Mouse (Mus musculus) midbrain, embryonic 16.5 days (tissue): ENCODE data around the gene Ednrb. TPM values are rescaled to one million over a fixed set of nuclear protein-coding genes. Genes with fewer than 3 reads are reported as not detected.

Experiments
- ATAC-seq: fragments of 200-750 bp; cut with Nextera tagmentation; 2 replicates; pipeline ENCODE4 v1.8.0; 2017; ENCODE audit warnings: moderate TSS enrichment
- H3K27ac ChIP-seq: fragments of 300-500 bp; sonication (generic); 2 replicates; pipeline ENCODE4 v1.5.1; 2014; ENCODE audit warnings: mild to moderate bottlenecking, low read length, mixed read lengths
- H3K27me3 ChIP-seq: fragments of 300-500 bp; sonication (generic); 2 replicates; pipeline ENCODE4 v1.6.1; 2014; ENCODE audit warnings: low read depth, low read length, mixed read lengths; ENCODE audit not compliant: control insufficient read depth, insufficient read depth
- H3K36me3 ChIP-seq: fragments of 300-500 bp; sonication (generic); 2 replicates; pipeline ENCODE4 v1.6.1; 2014; ENCODE audit warnings: mild to moderate bottlenecking, low read length, moderate library complexity, mixed read lengths; ENCODE audit not compliant: control insufficient read depth, insufficient read depth
- H3K4me1 ChIP-seq: fragments of 300-500 bp; sonication (generic); 2 replicates; pipeline ENCODE4 v1.6.1; 2014; ENCODE audit warnings: mild to moderate bottlenecking, low read length, mixed read lengths; ENCODE audit not compliant: control insufficient read depth, insufficient read depth
- H3K4me2 ChIP-seq: fragments of 300-500 bp; sonication (generic); 2 replicates; pipeline ENCODE4 v1.6.1; 2014; ENCODE audit warnings: mild to moderate bottlenecking, low read length, mixed read lengths
- H3K4me3 ChIP-seq: fragments of 300-500 bp; sonication (generic); 2 replicates; pipeline ENCODE4 v1.5.1; 2014; ENCODE audit warnings: low read depth, mild to moderate bottlenecking, low read length, moderate library complexity, mixed read lengths
- H3K9ac ChIP-seq: fragments of 300-500 bp; sonication (generic); 2 replicates; pipeline ENCODE4 v1.6.1; 2014; ENCODE audit warnings: low read depth, low read length, mixed read lengths
- H3K9me3 ChIP-seq: fragments of 300-500 bp; sonication (generic); replicated peaks from 2 replicates; pipeline ENCODE4 v1.6.1; 2014; ENCODE audit warnings: mild to moderate bottlenecking, low read length, mixed read lengths; ENCODE audit not compliant: control insufficient read depth, poor library complexity, severe bottlenecking
- WGBS: fragments of 180-500 bp; shearing (Covaris S2); extraction: QIAGEN DNeasy Blood & Tissue Kit; methylation state at CpG from one replicate; pipeline ENCODE4 v1.1.7; 2014; 5-methylcytosine and 5-hydroxymethylcytosine counted together
- polyA plus RNA-seq: library from polyadenylated mRNA; unstranded; fragments of >200 nt; fragmentation: Nextera tagmentation; extraction: Ambion mirVana; gene quantifications from 2 replicates; pipeline ENCODE4 v1.2.1, GENCODE M21; 2015

Gene Ednrb
- 81.5 and 114 TPM in 2 replicates for polyA plus RNA-seq

DNA sequence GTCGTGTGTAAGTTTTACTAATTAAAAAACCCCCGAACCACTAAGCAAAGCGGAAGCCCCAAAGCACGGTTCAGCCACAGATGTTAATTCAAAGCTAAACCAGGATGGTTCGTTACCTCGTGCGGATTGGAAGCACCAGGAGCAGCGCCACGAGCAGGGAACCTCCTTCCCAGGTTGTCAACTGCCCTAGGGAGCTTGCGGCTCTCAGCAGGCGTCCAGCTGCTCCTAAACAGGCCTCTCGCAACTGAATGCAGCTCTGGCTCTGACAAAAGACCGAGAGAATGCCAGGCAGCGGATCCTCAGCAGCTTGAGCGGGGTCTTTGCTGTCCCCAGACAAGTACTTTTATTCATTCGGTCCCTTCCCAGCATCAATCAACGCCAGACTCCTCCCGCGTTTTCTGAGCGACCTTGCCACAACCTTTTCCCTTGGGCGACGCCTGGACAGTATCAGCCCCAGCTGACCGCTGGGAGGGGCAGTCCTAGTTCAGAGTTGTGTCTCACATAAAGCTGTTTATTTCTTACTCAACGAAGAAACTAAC, at the start of gene Ednrb:
TSS of gene Ednrb (minus strand) at position 392 of the 539 bp plus-strand sequence.
- Histone ChIP-seq H3K4me2 (peak within 1 kb of the TSS; percentile 94), H3K4me3 (peak within 1 kb of the TSS; percentile 53), H3K9ac (peak within 1 kb of the TSS; percentile 53), H3K36me3 (no peaks in the 10 kb centered on the region), H3K9me3 (no peaks in the 10 kb centered on the region), H3K27ac (peak within 1 kb of the TSS; percentile 38), H3K27me3 (no peaks in the 10 kb centered on the region), H3K4me1 (peaks cover 5% of the 10 kb centered on the region)
- under 1% methylated on average over 24 of the region's 24 CpGs for WGBS
- ATAC-seq, result peak; percentile 68

DNA sequence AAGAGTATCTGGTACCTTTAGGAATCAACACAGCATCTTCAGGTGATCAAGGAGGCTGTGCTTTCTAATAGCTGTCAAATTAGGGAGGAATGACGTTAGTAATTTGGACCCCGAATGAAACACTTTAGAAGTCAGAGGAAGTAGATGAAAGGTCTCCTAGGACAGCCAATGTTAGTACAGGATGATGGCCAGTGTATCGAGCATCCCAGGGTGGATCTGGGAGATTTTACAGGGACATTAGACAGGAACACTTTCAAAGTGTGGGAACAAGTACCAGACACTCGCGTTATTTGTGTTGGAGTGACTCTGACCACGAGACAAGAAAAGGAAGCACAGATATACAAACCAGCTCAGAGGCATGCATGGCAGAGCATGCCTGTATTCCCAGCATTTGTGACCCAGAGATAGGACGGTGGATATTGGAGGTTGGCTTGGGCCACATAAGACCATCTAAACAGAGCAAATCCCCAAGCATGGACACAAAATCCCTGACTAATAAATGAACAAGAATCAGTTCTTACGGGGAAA, 48.3 kb upstream of the Ednrb start:
- H3K27ac ChIP-seq, result no peak overlapping the region
- ATAC-seq, result no peak
- H3K4me1 ChIP-seq, result no peaks in the 10 kb centered on the region
- H3K27me3 ChIP-seq, result no peaks in the 10 kb centered on the region
- no peak overlapping the region for H3K9ac ChIP-seq
- 87% methylated on average over 8 of the region's 8 CpGs for WGBS
- no peak overlapping the region for H3K4me2 ChIP-seq
- no peaks in the 10 kb centered on the region for H3K9me3 ChIP-seq
- H3K36me3 ChIP-seq, result no peaks in the 10 kb centered on the region
- no peak overlapping the region for H3K4me3 ChIP-seq

DNA sequence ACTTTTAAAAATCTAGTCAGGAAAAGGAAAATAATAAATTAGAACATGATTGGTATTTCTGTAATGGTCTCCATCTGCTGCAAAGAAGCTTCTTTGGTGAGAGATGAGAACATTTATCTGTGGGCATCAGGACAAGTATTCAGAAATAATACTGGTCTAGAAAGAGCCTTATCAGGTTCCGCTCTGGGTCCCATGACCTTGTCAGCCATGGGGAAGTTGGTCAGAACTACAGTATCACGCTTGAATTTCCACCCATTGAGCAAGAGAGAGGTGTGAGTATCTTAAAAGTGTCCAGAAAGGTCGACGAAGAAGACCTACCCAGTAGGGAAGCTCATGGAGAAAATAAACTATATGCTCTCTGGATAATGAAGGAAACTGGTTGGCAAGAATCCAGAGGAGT, 46.6 kb upstream of the Ednrb start:
- Histone ChIP-seq H3K4me2 (no peak overlapping the region), H3K27ac (no peak overlapping the region), H3K9me3 (no peaks in the 10 kb centered on the region), H3K9ac (no peak overlapping the region), H3K4me3 (no peak overlapping the region), H3K27me3 (no peaks in the 10 kb centered on the region), H3K4me1 (no peaks in the 10 kb centered on the region), H3K36me3 (no peaks in the 10 kb centered on the region)
- ATAC-seq, result no peak
- WGBS, result 87% methylated on average over 4 of the region's 4 CpGs

DNA sequence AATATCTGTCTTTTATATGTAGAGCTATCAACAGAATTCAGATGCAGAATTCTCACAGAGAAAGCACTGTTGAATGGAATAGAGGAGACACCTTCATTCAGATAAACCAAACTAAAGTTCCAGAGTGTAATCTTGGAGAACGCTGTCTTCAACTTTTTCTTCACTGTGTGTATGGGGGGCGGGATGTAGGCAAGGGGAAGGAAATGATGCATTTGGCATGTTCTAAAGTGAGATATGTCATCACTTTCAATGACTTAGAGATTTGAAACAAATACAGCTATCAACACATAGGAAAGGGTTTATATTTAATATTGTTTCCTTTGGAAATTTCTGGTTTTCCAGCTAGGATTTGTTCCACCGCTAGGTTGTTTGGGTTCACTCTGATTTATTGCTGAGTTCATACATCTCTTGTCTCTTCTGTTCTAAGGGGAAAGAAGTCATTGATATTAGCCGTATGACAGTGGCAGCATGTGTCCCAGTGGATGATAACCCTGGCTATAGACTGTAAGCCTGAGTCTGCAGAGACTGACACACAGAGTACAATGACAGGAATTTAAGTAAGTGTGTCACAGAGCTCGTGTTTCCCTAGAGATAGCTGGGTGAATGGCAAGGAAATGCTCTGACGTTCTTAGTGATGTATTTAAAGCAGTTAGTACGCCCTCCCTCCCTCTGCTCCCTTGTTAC, 40.8 kb upstream of the Ednrb start:
- no peaks in the 10 kb centered on the region for H3K4me1 ChIP-seq
- no peak for ATAC-seq
- no peak overlapping the region for H3K9ac ChIP-seq
- H3K9me3 ChIP-seq, result no peaks in the 10 kb centered on the region
- H3K4me3 ChIP-seq, result no peak overlapping the region
- WGBS, result 71% methylated on average over 7 of the region's 7 CpGs
- no peak overlapping the region for H3K27ac ChIP-seq
- H3K27me3 ChIP-seq, result no peaks in the 10 kb centered on the region
- no peaks in the 10 kb centered on the region for H3K36me3 ChIP-seq
- no peak overlapping the region for H3K4me2 ChIP-seq

DNA sequence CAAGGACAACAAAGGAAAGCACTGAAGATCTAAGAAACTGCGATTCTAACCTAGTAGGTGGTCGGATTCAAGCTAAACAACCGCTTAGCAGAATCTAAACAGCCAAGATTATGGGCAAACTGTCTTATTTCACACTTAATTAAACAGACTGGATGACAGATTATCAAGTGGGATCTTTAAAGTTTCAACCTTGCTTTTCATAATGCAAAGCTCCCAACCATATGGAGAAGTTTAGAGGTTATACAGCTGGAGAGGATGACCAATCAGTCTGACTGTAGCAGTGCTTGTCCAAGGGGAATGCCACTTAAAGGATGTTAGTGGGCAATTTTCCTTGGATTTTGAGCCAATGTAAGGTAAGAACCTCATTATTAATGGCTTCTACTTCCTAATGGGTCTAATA, 38.7 kb upstream of the Ednrb start:
- no peaks in the 10 kb centered on the region for H3K27me3 ChIP-seq

DNA sequence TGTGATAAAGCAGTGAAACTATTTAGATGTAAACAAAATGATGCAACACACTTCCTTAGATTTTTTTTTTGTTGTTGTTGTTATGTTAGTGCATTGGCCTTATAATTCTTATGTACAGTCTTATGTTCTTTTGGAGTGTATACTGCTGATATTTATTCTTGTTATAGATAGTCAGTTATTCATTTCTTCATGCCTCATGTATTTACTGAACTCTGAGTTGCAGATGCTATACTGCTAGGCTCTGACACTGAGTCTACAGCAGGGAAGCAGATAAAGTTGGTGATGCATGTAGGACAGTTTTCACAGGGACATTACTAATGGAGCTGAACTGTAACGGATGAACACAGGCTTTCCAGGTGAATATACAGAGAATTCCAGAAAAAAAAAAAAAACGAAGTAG, 32.9 kb upstream of the Ednrb start:
- no peak overlapping the region for H3K9ac ChIP-seq

More for the DNA sequence above, 38.7 kb upstream of the Ednrb start:
- Histone ChIP-seq H3K36me3 (no peaks in the 10 kb centered on the region), H3K27ac (no peak overlapping the region), H3K9me3 (no peaks in the 10 kb centered on the region), H3K4me1 (no peaks in the 10 kb centered on the region), H3K4me2 (no peak overlapping the region), H3K9ac (no peak overlapping the region), H3K4me3 (no peak overlapping the region)
- 79% methylated on average over 3 of the region's 3 CpGs for whole genome bisulfite sequencing
- ATAC-seq, result no peak

DNA sequence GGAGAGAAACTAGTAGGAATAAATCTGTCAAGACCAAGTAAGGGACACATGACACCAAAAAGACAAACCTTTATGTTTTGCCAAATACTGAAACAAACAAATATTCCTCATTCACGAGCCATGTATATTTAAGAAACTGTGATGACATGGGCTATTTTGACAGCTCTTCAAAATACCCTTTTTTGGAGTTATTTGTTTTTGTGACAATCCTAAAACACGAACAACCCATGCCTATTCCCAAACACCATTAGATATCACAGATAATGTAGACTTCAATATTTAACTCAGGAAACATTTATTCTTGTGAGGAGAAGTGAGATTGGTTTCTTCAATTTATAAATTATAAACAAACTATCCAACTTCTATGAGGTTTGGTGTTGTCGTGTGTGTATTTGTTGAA, 32.4 kb upstream of the Ednrb start:
- Histone ChIP-seq H3K4me2 (no peak overlapping the region), H3K9me3 (no peaks in the 10 kb centered on the region), H3K36me3 (no peaks in the 10 kb centered on the region), H3K27ac (no peak overlapping the region), H3K27me3 (no peaks in the 10 kb centered on the region), H3K4me3 (no peak overlapping the region), H3K4me1 (no peaks in the 10 kb centered on the region), H3K9ac (no peak overlapping the region)
- WGBS, result 89% methylated on average over 3 of the region's 3 CpGs
- ATAC-seq, result no peak

More for the DNA sequence above, 32.9 kb upstream of the Ednrb start:
- no peaks in the 10 kb centered on the region for H3K4me1 ChIP-seq
- 81% methylated on average over 2 of the region's 2 CpGs for WGBS
- no peak overlapping the region for H3K4me2 ChIP-seq
- no peaks in the 10 kb centered on the region for H3K27me3 ChIP-seq
- H3K4me3 ChIP-seq, result no peak overlapping the region
- H3K27ac ChIP-seq, result no peak overlapping the region
- no peaks in the 10 kb centered on the region for H3K36me3 ChIP-seq
- no peaks in the 10 kb centered on the region for H3K9me3 ChIP-seq
- ATAC-seq, result no peak

DNA sequence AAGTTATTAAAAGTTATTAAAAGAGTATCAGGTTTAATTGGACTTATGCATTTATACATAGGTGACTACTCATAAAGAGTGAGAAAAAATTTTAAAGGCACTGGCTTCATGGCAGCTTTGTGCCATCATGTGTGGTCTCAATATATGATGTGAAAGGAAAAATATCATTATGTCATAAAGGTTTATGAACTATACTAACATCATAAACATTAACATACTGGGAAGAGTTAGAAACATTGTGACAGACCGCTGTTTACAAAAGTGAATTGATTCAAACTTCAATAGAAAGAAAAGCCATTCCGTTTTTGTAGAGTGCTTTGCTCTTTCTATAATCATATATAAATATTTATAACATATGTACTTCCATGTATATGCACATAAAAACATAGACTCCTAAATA, 22.4 kb upstream of the Ednrb start:
- H3K27me3 ChIP-seq, result no peaks in the 10 kb centered on the region
- no peaks in the 10 kb centered on the region for H3K4me1 ChIP-seq
- no peak overlapping the region for H3K9ac ChIP-seq
- no peaks in the 10 kb centered on the region for H3K36me3 ChIP-seq
- H3K9me3 ChIP-seq, result no peaks in the 10 kb centered on the region
- H3K27ac ChIP-seq, result no peak overlapping the region
- no peak overlapping the region for H3K4me2 ChIP-seq
- WGBS, result 84% methylated on average over 2 of the region's 2 CpGs
- no peak for ATAC-seq
- H3K4me3 ChIP-seq, result no peak overlapping the region

DNA sequence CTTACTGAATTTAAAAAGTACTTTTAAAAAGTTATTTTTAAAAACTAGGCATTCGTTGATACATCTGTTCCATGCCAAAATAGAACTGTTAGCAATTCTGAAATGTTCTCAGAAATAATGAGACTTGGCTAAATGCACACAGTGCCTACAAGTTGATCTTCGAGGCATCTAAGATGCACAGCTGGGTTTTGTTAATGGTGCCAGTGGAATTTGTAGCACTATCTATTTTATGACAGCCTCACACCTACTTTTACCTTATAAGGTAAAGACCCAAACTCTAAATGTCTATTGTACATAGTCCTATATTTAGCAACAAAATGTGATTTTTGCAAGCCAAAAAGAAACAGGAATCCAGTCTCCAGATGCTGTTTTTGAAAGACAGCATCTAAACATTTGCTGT, 21.0 kb upstream of the Ednrb start:
- 81% methylated on average over 2 of the region's 2 CpGs for WGBS
- no peak overlapping the region for H3K27ac ChIP-seq
- H3K4me2 ChIP-seq, result no peak overlapping the region
- H3K9ac ChIP-seq, result no peak overlapping the region
- H3K9me3 ChIP-seq, result no peaks in the 10 kb centered on the region
- no peaks in the 10 kb centered on the region for H3K4me1 ChIP-seq
- H3K4me3 ChIP-seq, result no peak overlapping the region
- no peaks in the 10 kb centered on the region for H3K27me3 ChIP-seq
- no peaks in the 10 kb centered on the region for H3K36me3 ChIP-seq
- ATAC-seq, result no peak
